Mouse (Mus musculus): ENCODE measurements around the gene Arhgef10l. TPM values are rescaled to one million over a fixed set of nuclear protein-coding genes. Genes with fewer than 3 reads are reported as not detected.

Gene Arhgef10l
- polyA plus RNA-seq, 1 experiment: not detected

- TF ChIP-seq CTCF (IDR thresholded peaks at IDR 0.05; ENCODE audit: insufficient read depth, low read depth, low read length) (no peak), POLR2A (IDR thresholded peaks at IDR 0.05; ENCODE audit: insufficient read depth, low read depth, low read length) (no peak)
- WGBS: 59% methylated on average over 10 of the region's 10 CpGs
- Histone ChIP-seq H3K27ac (ENCODE audit: insufficient read depth, low read depth, low read length) (no peak overlapping the region), H3K4me3 (ENCODE audit: insufficient read depth, low read depth, low read length) (no peak overlapping the region), H3K4me1 (ENCODE audit: control insufficient read depth, insufficient read depth, low read length) (peaks cover 18% of the 10 kb centered on the region)
Measured at GRCm38 (mm10) chr4:140562461-140563178, 103.2 kb downstream of the Arhgef10l start.

DNA sequence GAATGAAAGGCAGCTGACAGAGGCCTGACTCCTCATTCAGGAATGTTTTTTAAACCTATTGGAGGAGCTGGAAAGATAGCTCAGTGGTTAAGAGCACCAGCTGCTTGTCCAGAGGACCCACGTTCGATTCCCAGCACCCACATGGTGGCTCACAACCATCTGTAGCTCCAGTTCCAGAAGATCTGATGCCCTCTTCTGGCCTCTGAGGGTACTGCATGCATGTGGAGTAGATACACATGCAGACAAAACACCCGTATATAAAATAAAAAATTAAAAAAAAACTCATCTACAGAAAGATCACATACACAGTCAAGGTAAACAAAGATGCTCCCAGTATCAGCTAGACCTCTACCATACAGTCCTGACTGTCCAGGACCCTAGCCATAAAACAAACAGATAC is 104.1 kb downstream of the Arhgef10l start:
- no peak overlapping the region for H3K27ac ChIP-seq (ENCODE audit: insufficient read depth, low read depth, low read length)
- TF ChIP-seq POLR2A (IDR thresholded peaks at IDR 0.05; ENCODE audit: insufficient read depth, low read depth, low read length): no peak
- no peak overlapping the region for H3K4me3 ChIP-seq (ENCODE audit: insufficient read depth, low read depth, low read length)
- peaks cover 18% of the 10 kb centered on the region for H3K4me1 ChIP-seq (ENCODE audit: control insufficient read depth, insufficient read depth, low read length)
- over 99% methylated on average over 3 of the region's 3 CpGs for WGBS

- 93% methylated on average over 4 of the region's 4 CpGs for WGBS
- Histone ChIP-seq H3K4me1 (ENCODE audit: control insufficient read depth, insufficient read depth, low read length) (peaks cover 18% of the 10 kb centered on the region), H3K4me3 (ENCODE audit: insufficient read depth, low read depth, low read length) (no peak overlapping the region), H3K27ac (ENCODE audit: insufficient read depth, low read depth, low read length) (no peak overlapping the region)
- TF ChIP-seq POLR2A (IDR thresholded peaks at IDR 0.05; ENCODE audit: insufficient read depth, low read depth, low read length) (no peak), CTCF (IDR thresholded peaks at IDR 0.05; ENCODE audit: insufficient read depth, low read depth, low read length) (no peak)
Measured at GRCm38 (mm10) chr4:140559862-140560261, 106.0 kb downstream of the Arhgef10l start.

DNA sequence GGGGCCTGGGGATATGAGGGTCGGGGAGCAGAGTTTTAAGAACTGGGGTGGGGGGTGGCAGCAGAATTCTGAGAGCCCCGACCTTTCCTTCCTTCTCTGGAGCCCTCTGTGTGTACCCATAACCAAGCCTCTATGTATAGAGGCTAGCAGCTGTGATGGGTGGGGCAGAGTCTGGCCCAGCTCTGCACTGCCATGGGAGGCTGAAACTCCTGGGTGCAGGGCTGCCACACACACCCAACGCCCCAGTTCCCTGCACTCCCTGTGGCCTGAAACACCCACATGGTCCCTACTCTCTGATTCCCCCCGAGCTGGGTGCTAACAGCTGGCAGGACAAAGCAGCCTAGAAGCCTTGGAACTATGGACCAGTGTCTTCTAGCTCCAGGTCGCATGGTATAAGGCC is 107.6 kb downstream of the Arhgef10l start:
- H3K4me1 ChIP-seq (ENCODE audit: control insufficient read depth, insufficient read depth, low read length): peaks cover 8% of the 10 kb centered on the region
- 88% methylated on average over 5 of the region's 5 CpGs for WGBS
- H3K4me3 ChIP-seq (ENCODE audit: insufficient read depth, low read depth, low read length): no peak overlapping the region
- no peak overlapping the region for H3K27ac ChIP-seq (ENCODE audit: insufficient read depth, low read depth, low read length)
- TF ChIP-seq CTCF (IDR thresholded peaks at IDR 0.05; ENCODE audit: insufficient read depth, low read depth, low read length) (no peak), POLR2A (IDR thresholded peaks at IDR 0.05; ENCODE audit: insufficient read depth, low read depth, low read length) (no peak)

DNA sequence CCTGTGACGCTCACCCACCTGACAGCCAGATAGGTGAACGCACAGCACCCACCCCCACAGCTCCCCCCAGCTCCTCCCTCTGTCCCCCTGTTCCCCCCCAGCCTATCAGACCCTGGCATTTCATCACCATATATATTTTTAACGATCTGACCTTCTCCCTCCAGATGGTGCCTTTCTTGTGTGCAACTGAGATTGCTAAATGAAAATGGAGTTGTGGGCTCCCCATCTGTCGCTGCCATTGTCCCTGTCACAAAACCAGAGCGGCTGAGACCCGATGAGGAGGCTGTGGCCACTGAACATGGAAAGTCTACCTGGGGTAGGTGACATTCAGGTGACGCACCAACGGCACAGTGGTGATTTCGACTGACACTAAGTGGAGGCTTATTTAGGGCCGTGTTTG is 109.3 kb downstream of the Arhgef10l start:
- Histone ChIP-seq H3K4me1 (ENCODE audit: control insufficient read depth, insufficient read depth, low read length) (no peaks in the 10 kb centered on the region), H3K4me3 (ENCODE audit: insufficient read depth, low read depth, low read length) (no peak overlapping the region), H3K27ac (ENCODE audit: insufficient read depth, low read depth, low read length) (no peak overlapping the region)
- no peak for TF ChIP-seq CTCF (IDR thresholded peaks at IDR 0.05; ENCODE audit: insufficient read depth, low read depth, low read length)
- TF ChIP-seq POLR2A (IDR thresholded peaks at IDR 0.05; ENCODE audit: insufficient read depth, low read depth, low read length): no peak
- WGBS: 89% methylated on average over 10 of the region's 10 CpGs

- TF ChIP-seq CTCF (IDR thresholded peaks at IDR 0.05; ENCODE audit: insufficient read depth, low read depth, low read length) (peak; percentile 73), POLR2A (IDR thresholded peaks at IDR 0.05; ENCODE audit: insufficient read depth, low read depth, low read length) (no peak)
- peaks cover 2% of the 10 kb centered on the region for H3K4me1 ChIP-seq (ENCODE audit: control insufficient read depth, insufficient read depth, low read length)
- H3K27ac ChIP-seq (ENCODE audit: insufficient read depth, low read depth, low read length): no peak overlapping the region
- WGBS: 52% methylated on average over 7 of the region's 7 CpGs
- H3K4me3 ChIP-seq (ENCODE audit: insufficient read depth, low read depth, low read length): no peak overlapping the region
Measured at GRCm38 (mm10) chr4:140555273-140555672, 110.5 kb downstream of the Arhgef10l start.

DNA sequence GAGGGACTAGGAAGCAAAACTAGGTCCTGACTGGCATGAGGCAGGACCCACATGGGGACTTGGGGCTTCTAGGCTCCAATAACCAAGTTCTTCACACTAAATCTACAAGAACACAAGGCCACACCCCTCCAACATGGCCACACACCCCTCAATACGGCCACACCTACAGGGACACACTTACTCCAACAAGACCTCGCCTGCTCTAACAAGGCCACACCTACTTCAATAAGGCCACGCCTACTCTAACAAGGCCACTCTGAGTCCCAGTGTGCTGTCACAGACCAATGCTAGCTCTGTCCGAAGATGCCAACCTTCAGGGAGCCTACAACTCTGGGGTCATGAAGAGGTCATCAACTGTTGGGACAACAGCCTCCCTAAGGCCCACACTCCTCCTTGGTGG is 111.3 kb downstream of the Arhgef10l start:
- peaks cover 9% of the 10 kb centered on the region for H3K4me1 ChIP-seq (ENCODE audit: control insufficient read depth, insufficient read depth, low read length)
- no peak overlapping the region for H3K4me3 ChIP-seq (ENCODE audit: insufficient read depth, low read depth, low read length)
- H3K27ac ChIP-seq (ENCODE audit: insufficient read depth, low read depth, low read length): no peak overlapping the region
- 90% methylated on average over 4 of the region's 4 CpGs for WGBS
- TF ChIP-seq POLR2A (IDR thresholded peaks at IDR 0.05; ENCODE audit: insufficient read depth, low read depth, low read length): no peak
- no peak for TF ChIP-seq CTCF (IDR thresholded peaks at IDR 0.05; ENCODE audit: insufficient read depth, low read depth, low read length)

DNA sequence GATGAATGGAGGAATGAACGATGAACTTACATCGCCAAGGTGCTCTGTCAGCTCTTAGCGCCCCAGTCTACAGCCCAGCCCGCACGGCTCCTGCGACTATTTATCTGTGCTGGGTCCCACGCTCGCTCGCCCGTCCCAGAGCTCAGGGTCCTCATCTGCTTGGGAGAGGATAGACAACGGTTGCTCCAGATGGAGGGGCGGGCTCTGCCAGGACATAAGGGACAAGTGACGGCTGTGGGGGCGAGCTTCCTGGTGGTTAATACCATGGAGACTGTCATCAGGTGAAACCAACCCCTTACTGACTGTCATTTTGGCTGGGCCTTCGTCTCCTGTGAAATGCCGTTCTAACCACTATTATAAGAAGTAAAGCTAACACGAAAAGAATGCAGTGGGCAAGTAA is 114.0 kb downstream of the Arhgef10l start:
- Histone ChIP-seq H3K27ac (ENCODE audit: insufficient read depth, low read depth, low read length) (no peak overlapping the region), H3K4me3 (ENCODE audit: insufficient read depth, low read depth, low read length) (no peak overlapping the region), H3K4me1 (ENCODE audit: control insufficient read depth, insufficient read depth, low read length) (peaks cover 11% of the 10 kb centered on the region)
- WGBS: 95% methylated on average over 17 of the region's 17 CpGs
- no peak for TF ChIP-seq CTCF (IDR thresholded peaks at IDR 0.05; ENCODE audit: insufficient read depth, low read depth, low read length)
- TF ChIP-seq POLR2A (IDR thresholded peaks at IDR 0.05; ENCODE audit: insufficient read depth, low read depth, low read length): no peak

DNA sequence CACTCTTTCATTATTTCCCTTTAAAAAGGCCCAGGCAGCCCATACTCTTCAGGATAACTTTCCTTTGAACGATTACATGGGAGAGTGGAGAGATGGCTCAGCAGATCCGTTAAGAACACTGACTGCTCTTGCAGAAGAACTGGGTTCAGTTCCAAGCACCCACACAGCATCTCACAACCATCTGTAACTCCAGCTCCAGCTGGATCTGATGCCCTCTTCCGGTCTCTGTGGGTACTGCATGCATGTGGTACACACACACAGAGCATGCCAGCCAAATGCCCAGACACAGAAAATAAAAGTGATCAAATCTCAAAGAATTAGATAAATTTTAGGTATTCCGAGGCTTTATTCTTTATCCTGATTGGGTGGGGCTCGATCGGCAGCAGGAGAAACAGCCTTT is 115.1 kb downstream of the Arhgef10l start:
- 92% methylated on average over 6 of the region's 6 CpGs for WGBS
- peaks cover 11% of the 10 kb centered on the region for H3K4me1 ChIP-seq (ENCODE audit: control insufficient read depth, insufficient read depth, low read length)

More for the DNA sequence above, 115.1 kb downstream of the Arhgef10l start:
- TF ChIP-seq CTCF (IDR thresholded peaks at IDR 0.05; ENCODE audit: insufficient read depth, low read depth, low read length) (no peak), POLR2A (IDR thresholded peaks at IDR 0.05; ENCODE audit: insufficient read depth, low read depth, low read length) (no peak)
- Histone ChIP-seq H3K4me3 (ENCODE audit: insufficient read depth, low read depth, low read length) (no peak overlapping the region), H3K27ac (ENCODE audit: insufficient read depth, low read depth, low read length) (no peak overlapping the region)
